Mouse (Mus musculus): Measurements from ENCODE around the gene Tgm1. TPM values are rescaled to one million over a fixed set of nuclear protein-coding genes. Genes with fewer than 3 reads are reported as not detected.

Tgm1 gene
- polyA plus RNA-seq, 1 experiment from 2014 or later = 79.0 TPM

- H3K27ac ChIP-seq (replicated peaks) = no peak overlapping the region; the same call in 1 of the 2 replicates
- DNase-seq (ENCODE audit: low spot score) = no peak
- no peaks in the 10 kb centered on the region; the same call in 1 of the 2 replicates for H3K36me3 ChIP-seq (ENCODE audit: control insufficient read depth, insufficient read depth, low read length)
- no peaks in the 10 kb centered on the region for H3K27me3 ChIP-seq (ENCODE audit: control insufficient read depth, insufficient read depth, low read length)
- ATAC-seq (ENCODE audit: low FRiP score, low TSS enrichment) = no peak
- no peaks in the 10 kb centered on the region; the same call in 1 of the 2 replicates for H3K4me1 ChIP-seq (replicated peaks; ENCODE audit: control insufficient read depth, insufficient read depth)
- no peak overlapping the region for H3K4me2 ChIP-seq (replicated peaks; ENCODE audit: low read depth)
- H3K9me3 ChIP-seq (ENCODE audit: control insufficient read depth, low read length) = no peaks in the 10 kb centered on the region
- 30% methylated on average over 2 of the region's 2 CpGs for WGBS
- no peak overlapping the region for H3K4me3 ChIP-seq (ENCODE audit: low read depth, low read length)
- H3K9ac ChIP-seq (ENCODE audit: low read length) = no peak overlapping the region
- TF ChIP-seq EP300 (optimal IDR thresholded peaks at IDR 0.05) (no peak), CTCF (IDR thresholded peaks at IDR 0.05; ENCODE audit: low read depth) (no peak)
Observed at GRCm38 (mm10) chr14:55660636-55661035, 53.1 kb downstream of the Tgm1 start.

- WGBS = under 1% methylated on average over 39 of the region's 39 CpGs
- peak within 1 kb of the TSS; percentile 78 for H3K4me3 ChIP-seq (ENCODE audit: low read depth, low read length)
- peak; percentile 92 for ATAC-seq (ENCODE audit: low FRiP score, low TSS enrichment)
- no peaks in the 10 kb centered on the region; the same call in 1 of the 2 replicates for H3K4me1 ChIP-seq (replicated peaks; ENCODE audit: control insufficient read depth, insufficient read depth)
- peak; percentile 88 for DNase-seq (ENCODE audit: low spot score)
- no peaks in the 10 kb centered on the region for H3K27me3 ChIP-seq (ENCODE audit: control insufficient read depth, insufficient read depth, low read length)
- H3K9ac ChIP-seq (ENCODE audit: low read length) = peak within 1 kb of the TSS; percentile 79
- H3K4me2 ChIP-seq (replicated peaks; ENCODE audit: low read depth) = peak within 1 kb of the TSS; percentile 70
- H3K9me3 ChIP-seq (ENCODE audit: control insufficient read depth, low read length) = no peaks in the 10 kb centered on the region
- no peaks in the 10 kb centered on the region; the same call in 1 of the 2 replicates for H3K36me3 ChIP-seq (ENCODE audit: control insufficient read depth, insufficient read depth, low read length)
- TF ChIP-seq EP300 (optimal IDR thresholded peaks at IDR 0.05) (peak; percentile 71), CTCF (IDR thresholded peaks at IDR 0.05; ENCODE audit: low read depth) (peak; percentile 67)
- peak within 1 kb of the TSS; percentile 75 for H3K27ac ChIP-seq (replicated peaks)
Observed at GRCm38 (mm10) chr14:55659960-55660573, 53.7 kb downstream of the Tgm1 start, which contains the start of gene Mdp1. Gene Mdp1, minus strand, starts transcription at chr14:55660508.

- peak; percentile 83 for ATAC-seq (ENCODE audit: low FRiP score, low TSS enrichment)
- TF ChIP-seq EP300 (optimal IDR thresholded peaks at IDR 0.05) (no peak), CTCF (IDR thresholded peaks at IDR 0.05; ENCODE audit: low read depth) (no peak)
Observed at GRCm38 (mm10) chr14:55658011-55658410, 55.7 kb downstream of the Tgm1 start.

GRCm38 (mm10) chr14:55656935-55657334, 56.8 kb downstream of the Tgm1 start:
- Histone ChIP-seq H3K27me3 (ENCODE audit: control insufficient read depth, insufficient read depth, low read length) (no peaks in the 10 kb centered on the region), H3K4me3 (ENCODE audit: low read depth, low read length) (no peak overlapping the region), H3K36me3 (ENCODE audit: control insufficient read depth, insufficient read depth, low read length) (no peaks in the 10 kb centered on the region; the same call in 1 of the 2 replicates), H3K9me3 (ENCODE audit: control insufficient read depth, low read length) (no peaks in the 10 kb centered on the region), H3K4me2 (replicated peaks; ENCODE audit: low read depth) (no peak overlapping the region), H3K4me1 (replicated peaks; ENCODE audit: control insufficient read depth, insufficient read depth) (no peaks in the 10 kb centered on the region; the same call in 1 of the 2 replicates), H3K9ac (ENCODE audit: low read length) (no peak overlapping the region), H3K27ac (replicated peaks) (no peak overlapping the region)
- 79% methylated on average over 3 of the region's 3 CpGs for WGBS
- ATAC-seq (ENCODE audit: low FRiP score, low TSS enrichment) (no peak), DNase-seq (ENCODE audit: low spot score) (no peak)
- TF ChIP-seq CTCF (IDR thresholded peaks at IDR 0.05; ENCODE audit: low read depth) (no peak), EP300 (optimal IDR thresholded peaks at IDR 0.05) (no peak)

More at GRCm38 (mm10) chr14:55658011-55658410, 55.7 kb downstream of the Tgm1 start:
- WGBS = 79% methylated on average over 5 of the region's 5 CpGs
- no peaks in the 10 kb centered on the region; the same call in 1 of the 2 replicates for H3K4me1 ChIP-seq (replicated peaks; ENCODE audit: control insufficient read depth, insufficient read depth)
- H3K9me3 ChIP-seq (ENCODE audit: control insufficient read depth, low read length) = no peaks in the 10 kb centered on the region
- no peak overlapping the region for H3K9ac ChIP-seq (ENCODE audit: low read length)
- H3K27me3 ChIP-seq (ENCODE audit: control insufficient read depth, insufficient read depth, low read length) = no peaks in the 10 kb centered on the region
- no peaks in the 10 kb centered on the region; the same call in 1 of the 2 replicates for H3K36me3 ChIP-seq (ENCODE audit: control insufficient read depth, insufficient read depth, low read length)
- no peak overlapping the region for H3K4me2 ChIP-seq (replicated peaks; ENCODE audit: low read depth)
- DNase-seq (ENCODE audit: low spot score) = peak; percentile 24
- H3K27ac ChIP-seq (replicated peaks) = no peak overlapping the region
- no peak overlapping the region for H3K4me3 ChIP-seq (ENCODE audit: low read depth, low read length)

- no peaks in the 10 kb centered on the region for H3K36me3 ChIP-seq (ENCODE audit: control insufficient read depth, insufficient read depth, low read length)
- WGBS = 85% methylated on average over 7 of the region's 7 CpGs
- ATAC-seq (ENCODE audit: low FRiP score, low TSS enrichment) (no peak), DNase-seq (ENCODE audit: low spot score) (no peak)
- no peaks in the 10 kb centered on the region for H3K27me3 ChIP-seq (ENCODE audit: control insufficient read depth, insufficient read depth, low read length)
- TF ChIP-seq CTCF (IDR thresholded peaks at IDR 0.05; ENCODE audit: low read depth) (no peak), EP300 (optimal IDR thresholded peaks at IDR 0.05) (no peak)
- no peaks in the 10 kb centered on the region for H3K4me1 ChIP-seq (replicated peaks; ENCODE audit: control insufficient read depth, insufficient read depth)
- no peaks in the 10 kb centered on the region for H3K9me3 ChIP-seq (ENCODE audit: control insufficient read depth, low read length)
- no peak overlapping the region for H3K4me2 ChIP-seq (replicated peaks; ENCODE audit: low read depth)
- no peak overlapping the region for H3K9ac ChIP-seq (ENCODE audit: low read length)
- H3K4me3 ChIP-seq (ENCODE audit: low read depth, low read length) = no peak overlapping the region
- no peak overlapping the region for H3K27ac ChIP-seq (replicated peaks)
Observed at GRCm38 (mm10) chr14:55651528-55651927, 62.2 kb downstream of the Tgm1 start.

Other genes starting within 250 kb of the Tgm1 start
- 53.7 and 54.5 TPM in 2 replicates for gene Dhrs4, start 235.2 kb downstream of the Tgm1 start, polyA plus RNA-seq (2015; fragmentation: Nextera tagmentation; extraction: Ambion mirVana)
- 0.46 and 0.81 TPM in 2 replicates for gene Carmil3, start 223.3 kb downstream of the Tgm1 start, polyA plus RNA-seq (2015; fragmentation: Nextera tagmentation; extraction: Ambion mirVana)
- gene Cpne6, start 203.5 kb downstream of the Tgm1 start, polyA plus RNA-seq (2015; fragmentation: Nextera tagmentation; extraction: Ambion mirVana) = 0.08 and 0.17 TPM in 2 replicates
- 0.11 TPM in 1 of 2 replicates, not detected in the other for gene Nrl, start 188.9 kb downstream of the Tgm1 start, polyA plus RNA-seq (2015; fragmentation: Nextera tagmentation; extraction: Ambion mirVana)
- 15.7 and 16.1 TPM in 2 replicates for gene Pck2, start 173.7 kb downstream of the Tgm1 start, polyA plus RNA-seq (2015; fragmentation: Nextera tagmentation; extraction: Ambion mirVana)
- 45.9 and 51.0 TPM in 2 replicates for gene Dcaf11, start 153.9 kb downstream of the Tgm1 start, polyA plus RNA-seq (2015; fragmentation: Nextera tagmentation; extraction: Ambion mirVana)
- 0.57 and 0.93 TPM in 2 replicates for gene A730061H03Rik, start 153.5 kb downstream of the Tgm1 start, polyA plus RNA-seq (2015; fragmentation: Nextera tagmentation; extraction: Ambion mirVana)
- 0.30 and 0.35 TPM in 2 replicates for gene Fitm1, start 138.3 kb downstream of the Tgm1 start, polyA plus RNA-seq (2015; fragmentation: Nextera tagmentation; extraction: Ambion mirVana)
- 130 and 136 TPM in 2 replicates for gene Psme1, start 135.8 kb downstream of the Tgm1 start, polyA plus RNA-seq (2015; fragmentation: Nextera tagmentation; extraction: Ambion mirVana)
- 13.1 and 14.5 TPM in 2 replicates for gene Emc9, start 128.6 kb downstream of the Tgm1 start, polyA plus RNA-seq (2015; fragmentation: Nextera tagmentation; extraction: Ambion mirVana)
- gene Psme2, start 122.8 kb downstream of the Tgm1 start, polyA plus RNA-seq (2015; fragmentation: Nextera tagmentation; extraction: Ambion mirVana) = 268 and 316 TPM in 2 replicates
- 9.5 and 11.3 TPM in 2 replicates for gene Rnf31, start 122.2 kb downstream of the Tgm1 start, polyA plus RNA-seq (2015; fragmentation: Nextera tagmentation; extraction: Ambion mirVana)
- gene Irf9, start 110.4 kb downstream of the Tgm1 start, polyA plus RNA-seq (2015; fragmentation: Nextera tagmentation; extraction: Ambion mirVana) = 14.1 and 14.7 TPM in 2 replicates
- 4.5 TPM in 2 replicates for gene Rec8, start 95.9 kb downstream of the Tgm1 start, polyA plus RNA-seq (2015; fragmentation: Nextera tagmentation; extraction: Ambion mirVana)
- gene Ipo4, start 78.0 kb downstream of the Tgm1 start, polyA plus RNA-seq (2015; fragmentation: Nextera tagmentation; extraction: Ambion mirVana) = 28.8 and 38.3 TPM in 2 replicates
- gene Gm49378, start 76.0 kb downstream of the Tgm1 start, polyA plus RNA-seq (2015; fragmentation: Nextera tagmentation; extraction: Ambion mirVana) = 1.2 and 1.3 TPM in 2 replicates
- 71.7 and 75.6 TPM in 2 replicates for gene Tm9sf1, start 70.1 kb downstream of the Tgm1 start, polyA plus RNA-seq (2015; fragmentation: Nextera tagmentation; extraction: Ambion mirVana)
- gene Tssk4, start 63.7 kb downstream of the Tgm1 start, polyA plus RNA-seq (2015; fragmentation: Nextera tagmentation; extraction: Ambion mirVana) = 0.46 and 0.57 TPM in 2 replicates
- gene Mdp1, start 53.4 kb downstream of the Tgm1 start, polyA plus RNA-seq (2015; fragmentation: Nextera tagmentation; extraction: Ambion mirVana) = 46.5 and 50.6 TPM in 2 replicates
- gene Gmpr2, start 42.0 kb downstream of the Tgm1 start, polyA plus RNA-seq (2015; fragmentation: Nextera tagmentation; extraction: Ambion mirVana) = 24.8 and 26.8 TPM in 2 replicates
- gene Nedd8, start 41.8 kb downstream of the Tgm1 start, polyA plus RNA-seq (2015; fragmentation: Nextera tagmentation; extraction: Ambion mirVana) = 402 and 425 TPM in 2 replicates
- gene Tinf2, start 32.1 kb downstream of the Tgm1 start, polyA plus RNA-seq (2015; fragmentation: Nextera tagmentation; extraction: Ambion mirVana) = 17.5 and 17.8 TPM in 2 replicates
- 25.7 and 27.3 TPM in 2 replicates for gene Rabggta, start 8.3 kb upstream of the Tgm1 start, polyA plus RNA-seq (2015; fragmentation: Nextera tagmentation; extraction: Ambion mirVana)
- 92.3 and 99.5 TPM in 2 replicates for gene Dhrs1, start 31.8 kb upstream of the Tgm1 start, polyA plus RNA-seq (2015; fragmentation: Nextera tagmentation; extraction: Ambion mirVana)
- 16.8 and 19.8 TPM in 2 replicates for gene Nop9, start 31.8 kb upstream of the Tgm1 start, polyA plus RNA-seq (2015; fragmentation: Nextera tagmentation; extraction: Ambion mirVana)
- gene Cideb, start 44.5 kb upstream of the Tgm1 start, polyA plus RNA-seq (2015; fragmentation: Nextera tagmentation; extraction: Ambion mirVana) = 12.3 and 13.6 TPM in 2 replicates
- 3.2 and 3.8 TPM in 2 replicates for gene Ltb4r2, start 47.5 kb upstream of the Tgm1 start, polyA plus RNA-seq (2015; fragmentation: Nextera tagmentation; extraction: Ambion mirVana)
- 1.8 TPM in 2 replicates for gene Ltb4r1, start 52.0 kb upstream of the Tgm1 start, polyA plus RNA-seq (2015; fragmentation: Nextera tagmentation; extraction: Ambion mirVana)
- 2.3 and 2.5 TPM in 2 replicates for gene Adcy4, start 70.2 kb upstream of the Tgm1 start, polyA plus RNA-seq (2015; fragmentation: Nextera tagmentation; extraction: Ambion mirVana)
- gene Ripk3, start 74.9 kb upstream of the Tgm1 start, polyA plus RNA-seq (2015; fragmentation: Nextera tagmentation; extraction: Ambion mirVana) = 8.7 and 13.2 TPM in 2 replicates
- 11.2 and 12.5 TPM in 2 replicates for gene Nfatc4, start 109.2 kb upstream of the Tgm1 start, polyA plus RNA-seq (2015; fragmentation: Nextera tagmentation; extraction: Ambion mirVana)
- gene Nynrin, start 140.1 kb upstream of the Tgm1 start, polyA plus RNA-seq (2015; fragmentation: Nextera tagmentation; extraction: Ambion mirVana) = 2.8 and 3.2 TPM in 2 replicates
- 0.56 and 0.65 TPM in 2 replicates for gene Cbln3, start 170.5 kb upstream of the Tgm1 start, polyA plus RNA-seq (2015; fragmentation: Nextera tagmentation; extraction: Ambion mirVana)
- 6.4 and 7.5 TPM in 2 replicates for gene Khnyn, start 171.0 kb upstream of the Tgm1 start, polyA plus RNA-seq (2015; fragmentation: Nextera tagmentation; extraction: Ambion mirVana)
- 48.4 and 52.0 TPM in 2 replicates for gene Sdr39u1, start 186.4 kb upstream of the Tgm1 start, polyA plus RNA-seq (2015; fragmentation: Nextera tagmentation; extraction: Ambion mirVana)
- gene Cma1, start 230.7 kb upstream of the Tgm1 start, polyA plus RNA-seq (2015; fragmentation: Nextera tagmentation; extraction: Ambion mirVana) = 15.4 and 17.5 TPM in 2 replicates
- 0.23 TPM in 1 of 2 replicates, not detected in the other for gene Cma2, start 237.1 kb upstream of the Tgm1 start, polyA plus RNA-seq (2015; fragmentation: Nextera tagmentation; extraction: Ambion mirVana)